Mouse (Mus musculus): ENCODE data around the gene Kank1.

- no peak for TF ChIP-seq POLR2A (IDR thresholded peaks at IDR 0.05; ENCODE audit: borderline replicate concordance, low read depth, low read length)
- TF ChIP-seq CTCF (IDR thresholded peaks at IDR 0.05; ENCODE audit: low read depth, low read length) = no peak
Measured at GRCm38 (mm10) chr19:25279603-25280002, 42.8 kb downstream of the Kank1 start.

Data from bone marrow macrophage, adult 2 months (primary cell).